Mouse (Mus musculus): ENCODE measurements around the gene Ccdc154.
A peak's percentile ranks its signal among the peaks of the same experiment; 100 is the strongest.
"Not testable (repeated sequence)": the region's sequence is repeated elsewhere in the genome, so short reads cannot be mapped to it uniquely, and the experiment has no call there.

Gene Ccdc154

DNA sequence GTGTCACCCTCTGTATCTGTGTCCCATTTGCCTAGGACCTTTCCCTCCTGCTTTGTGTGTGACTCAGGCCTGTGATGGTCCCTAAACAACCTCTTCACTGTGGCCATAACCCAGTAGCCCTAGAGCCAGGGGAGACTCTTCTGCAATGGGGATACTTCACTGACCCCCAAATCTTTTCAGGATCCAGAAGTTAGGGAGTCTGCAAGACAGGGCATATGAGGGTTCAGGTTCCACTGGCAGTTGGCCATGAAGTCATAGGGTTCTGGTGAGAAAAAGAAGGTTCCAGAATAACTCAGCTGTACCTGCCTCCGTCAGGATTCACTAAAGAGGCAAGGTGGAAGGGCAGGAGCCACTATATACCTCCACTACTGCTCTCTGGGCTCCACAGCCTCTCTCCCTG, at the start of gene Ccdc154:
Gene Ccdc154, plus strand, starts transcription at position 301 of the 400 bp plus-strand sequence.
- no peaks in the 10 kb centered on the region for H3K27me3 ChIP-seq (ENCODE audit: insufficient read depth, low read length)
- H3K4me3 ChIP-seq (replicated peaks; ENCODE audit: low read length) = no peak within 1 kb of the TSS
- TF ChIP-seq NANOG (IDR thresholded peaks at IDR 0.05; ENCODE audit: borderline replicate concordance, low read length) = no peak
- TF ChIP-seq CTCF (conservative IDR thresholded peaks at IDR 0.05; ENCODE audit: low read length) = no peak
- no peak for TF ChIP-seq POU5F1 (IDR thresholded peaks at IDR 0.05; ENCODE audit: borderline replicate concordance, low read length)
- no peaks in the 10 kb centered on the region for H3K9me3 ChIP-seq (ENCODE audit: low read length)
- peaks cover 13% of the 10 kb centered on the region for H3K4me1 ChIP-seq (replicated peaks; ENCODE audit: low read depth, low read length)
- H3K36me3 ChIP-seq (ENCODE audit: insufficient read depth, low read length) = peaks cover 52% of the 10 kb centered on the region

GRCm38 (mm10) chr17:25114908-25115645, 47.2 kb upstream of the Ccdc154 start:
- no peaks in the 10 kb centered on the region for H3K27me3 ChIP-seq (ENCODE audit: insufficient read depth, low read length)
- H3K36me3 ChIP-seq (ENCODE audit: insufficient read depth, low read length) = peaks cover 48% of the 10 kb centered on the region
- no peak for TF ChIP-seq NANOG (IDR thresholded peaks at IDR 0.05; ENCODE audit: borderline replicate concordance, low read length)
- TF ChIP-seq POU5F1 (IDR thresholded peaks at IDR 0.05; ENCODE audit: borderline replicate concordance, low read length) = no peak
- TF ChIP-seq CTCF (conservative IDR thresholded peaks at IDR 0.05; ENCODE audit: low read length) = no peak
- peaks cover 24% of the 10 kb centered on the region for H3K4me1 ChIP-seq (replicated peaks; ENCODE audit: low read depth, low read length)
- H3K4me3 ChIP-seq (replicated peaks; ENCODE audit: low read length) = peak overlapping the region; percentile 92
- no peaks in the 10 kb centered on the region for H3K9me3 ChIP-seq (ENCODE audit: low read length)

DNA sequence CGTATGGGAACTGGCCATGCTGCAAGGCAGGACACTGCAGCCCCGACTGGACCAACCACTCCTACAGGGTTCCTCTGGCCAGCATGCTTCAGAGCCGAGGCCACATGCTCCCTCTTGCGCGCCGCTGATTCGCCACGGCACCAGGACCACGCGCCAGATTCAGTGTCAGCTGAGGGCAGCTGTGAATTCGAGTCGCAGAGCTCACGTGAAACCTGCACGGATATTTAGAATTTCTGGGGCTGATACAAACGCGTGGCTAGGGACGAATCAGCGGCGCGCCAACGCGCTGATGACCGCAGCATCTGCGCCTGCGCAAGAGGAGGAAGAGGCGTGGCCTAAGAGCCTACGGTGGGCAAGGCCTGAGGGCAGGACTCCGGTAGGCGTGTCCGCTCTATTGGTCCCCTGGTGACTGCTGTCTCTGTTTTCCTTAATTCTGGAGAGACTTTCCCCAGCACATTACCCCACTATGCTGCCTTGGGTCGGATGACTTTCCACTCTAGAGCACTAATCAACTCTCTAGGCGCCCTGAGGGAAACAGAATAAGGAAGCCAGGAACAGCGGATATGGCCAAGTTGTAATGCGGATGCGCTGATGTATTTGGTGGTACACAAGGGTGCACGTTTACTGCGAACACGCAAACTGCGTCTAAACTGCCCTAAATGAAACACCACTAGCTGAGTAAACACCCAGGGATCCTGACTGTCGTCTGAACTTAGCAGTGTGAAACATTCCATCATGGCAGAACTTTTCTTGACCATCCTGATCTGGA, 46.4 kb upstream of the Ccdc154 start, which contains the start of gene Telo2:
Gene Telo2, minus strand, starts transcription at position 304 of the 769 bp plus-strand sequence.
- peaks cover 24% of the 10 kb centered on the region for H3K4me1 ChIP-seq (replicated peaks; ENCODE audit: low read depth, low read length)
- H3K36me3 ChIP-seq (ENCODE audit: insufficient read depth, low read length) = peaks cover 40% of the 10 kb centered on the region
- H3K9me3 ChIP-seq (ENCODE audit: low read length) = no peaks in the 10 kb centered on the region
- no peak for TF ChIP-seq POU5F1 (IDR thresholded peaks at IDR 0.05; ENCODE audit: borderline replicate concordance, low read length)
- no peak for TF ChIP-seq CTCF (conservative IDR thresholded peaks at IDR 0.05; ENCODE audit: low read length)
- TF ChIP-seq NANOG (IDR thresholded peaks at IDR 0.05; ENCODE audit: borderline replicate concordance, low read length) = no peak
- H3K4me3 ChIP-seq (replicated peaks; ENCODE audit: low read length) = peak within 1 kb of the TSS; percentile 92
- H3K27me3 ChIP-seq (ENCODE audit: insufficient read depth, low read length) = peaks cover 6% of the 10 kb centered on the region

- Histone ChIP-seq H3K36me3 (ENCODE audit: insufficient read depth, low read length) (peaks cover 26% of the 10 kb centered on the region), H3K4me1 (replicated peaks; ENCODE audit: low read depth, low read length) (peaks cover 24% of the 10 kb centered on the region), H3K9me3 (ENCODE audit: low read length) (no peaks in the 10 kb centered on the region), H3K27me3 (ENCODE audit: insufficient read depth, low read length) (peaks cover 8% of the 10 kb centered on the region), H3K4me3 (replicated peaks; ENCODE audit: low read length) (no peak overlapping the region)
- peak; percentile 100 for TF ChIP-seq CTCF (conservative IDR thresholded peaks at IDR 0.05; ENCODE audit: low read length)
- TF ChIP-seq POU5F1 (IDR thresholded peaks at IDR 0.05; ENCODE audit: borderline replicate concordance, low read length) = no peak
These were observed 45.0 kb upstream of the Ccdc154 start for GRCm38 (mm10) chr17:25117263-25117662.

DNA sequence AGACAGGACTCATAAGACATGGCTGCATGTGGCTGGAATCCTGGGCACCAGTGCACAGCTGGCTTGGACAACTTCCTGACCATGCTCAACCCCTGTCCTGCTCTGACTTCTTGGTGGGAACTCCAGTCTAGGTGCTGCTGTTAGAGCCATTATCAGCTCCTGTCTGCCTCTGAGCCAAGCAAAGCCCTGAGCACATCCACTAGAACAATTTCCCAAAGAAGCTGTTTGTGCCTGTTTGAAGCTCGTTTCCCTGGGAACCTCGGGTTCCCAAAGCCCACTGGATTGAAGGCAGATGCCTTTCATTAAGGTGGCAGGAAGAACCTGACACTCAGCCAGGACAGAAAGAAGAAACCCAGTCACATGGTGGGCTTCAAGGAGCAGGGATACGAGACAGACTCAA, 41.9 kb upstream of the Ccdc154 start, which contains the start of gene Ptx4:
Gene Ptx4, plus strand, starts transcription at position 355 of the 400 bp plus-strand sequence.
- H3K27me3 ChIP-seq (ENCODE audit: insufficient read depth, low read length) = peaks cover 14% of the 10 kb centered on the region
- no peak within 1 kb of the TSS for H3K4me3 ChIP-seq (replicated peaks; ENCODE audit: low read length)
- TF ChIP-seq NANOG (IDR thresholded peaks at IDR 0.05; ENCODE audit: borderline replicate concordance, low read length) = no peak
- TF ChIP-seq POU5F1 (IDR thresholded peaks at IDR 0.05; ENCODE audit: borderline replicate concordance, low read length) = no peak
- no peak for TF ChIP-seq CTCF (conservative IDR thresholded peaks at IDR 0.05; ENCODE audit: low read length)
- peaks cover 15% of the 10 kb centered on the region for H3K4me1 ChIP-seq (replicated peaks; ENCODE audit: low read depth, low read length)
- no peaks in the 10 kb centered on the region for H3K36me3 ChIP-seq (ENCODE audit: insufficient read depth, low read length)
- no peaks in the 10 kb centered on the region for H3K9me3 ChIP-seq (ENCODE audit: low read length)

- Histone ChIP-seq H3K36me3 (ENCODE audit: insufficient read depth, low read length) (no peaks in the 10 kb centered on the region), H3K4me3 (replicated peaks; ENCODE audit: low read length) (no peak overlapping the region), H3K4me1 (replicated peaks; ENCODE audit: low read depth, low read length) (peaks cover 4% of the 10 kb centered on the region; the same call in 1 of the 2 replicates), H3K27me3 (ENCODE audit: insufficient read depth, low read length) (peaks cover 14% of the 10 kb centered on the region), H3K9me3 (ENCODE audit: low read length) (no peaks in the 10 kb centered on the region)
- TF ChIP-seq POU5F1 (IDR thresholded peaks at IDR 0.05; ENCODE audit: borderline replicate concordance, low read length) (no peak), CTCF (conservative IDR thresholded peaks at IDR 0.05; ENCODE audit: low read length) (peak; percentile 66)
These were observed 38.3 kb upstream of the Ccdc154 start for GRCm38 (mm10) chr17:25123979-25124378.

- not testable (repeated sequence) for H3K9me3 ChIP-seq (ENCODE audit: low read length); H3K4me1 ChIP-seq (replicated peaks; ENCODE audit: low read depth, low read length); H3K36me3 ChIP-seq (ENCODE audit: insufficient read depth, low read length); H3K4me3 ChIP-seq (replicated peaks; ENCODE audit: low read length)
- peaks cover 10% of the 10 kb centered on the region for H3K27me3 ChIP-seq (ENCODE audit: insufficient read depth, low read length)
These were observed 36.7 kb upstream of the Ccdc154 start for GRCm38 (mm10) chr17:25125442-25126060.

- Histone ChIP-seq H3K36me3 (ENCODE audit: insufficient read depth, low read length) (no peaks in the 10 kb centered on the region), H3K4me1 (replicated peaks; ENCODE audit: low read depth, low read length) (peaks cover 4% of the 10 kb centered on the region; the same call in 1 of the 2 replicates), H3K9me3 (ENCODE audit: low read length) (no peaks in the 10 kb centered on the region), H3K4me3 (replicated peaks; ENCODE audit: low read length) (no peak overlapping the region), H3K27me3 (ENCODE audit: insufficient read depth, low read length) (peaks cover 7% of the 10 kb centered on the region; the same call in 1 of the 2 replicates)
- TF ChIP-seq POU5F1 (IDR thresholded peaks at IDR 0.05; ENCODE audit: borderline replicate concordance, low read length) (no peak), NANOG (IDR thresholded peaks at IDR 0.05; ENCODE audit: borderline replicate concordance, low read length) (no peak), CTCF (conservative IDR thresholded peaks at IDR 0.05; ENCODE audit: low read length) (no peak)
These were observed 35.2 kb upstream of the Ccdc154 start for GRCm38 (mm10) chr17:25127079-25127478.

Data from E14TG2a.4 (cell line).